Mouse (Mus musculus) kidney, embryonic 14.5 days (tissue): ENCODE measurements around the gene Dock6. TPM values are rescaled to one million over a fixed set of nuclear protein-coding genes. Genes with fewer than 3 reads are reported as not detected.
"Not testable (repeated sequence)": the region's sequence is repeated elsewhere in the genome, so short reads cannot be mapped to it uniquely, and the experiment has no call there.

Experiments used
- ATAC-seq: fragments of 200-750 bp; cut with Nextera tagmentation; 2 replicates; pipeline ENCODE4 v1.8.0; 2017; ENCODE audit warnings: moderate number of reproducible peaks, mild to moderate bottlenecking, moderate TSS enrichment, moderate library complexity; ENCODE audit not compliant: low FRiP score, low TSS enrichment
- H3K27ac ChIP-seq: fragments of 300-500 bp; sonication (generic); 2 replicates; pipeline ENCODE4 v1.5.1; 2014; ENCODE audit warnings: low read depth, mild to moderate bottlenecking, low read length, moderate library complexity, mixed read lengths
- H3K27me3 ChIP-seq: fragments of 300-500 bp; sonication (generic); 2 replicates; pipeline ENCODE4 v1.6.1; 2014; ENCODE audit warnings: mild to moderate bottlenecking, low read length; ENCODE audit not compliant: control insufficient read depth, insufficient read depth
- H3K36me3 ChIP-seq: fragments of 300-500 bp; sonication (generic); 2 replicates; pipeline ENCODE4 v1.6.1; 2014; ENCODE audit warnings: low read length, mixed read lengths; ENCODE audit not compliant: control insufficient read depth, insufficient read depth
- H3K4me1 ChIP-seq: fragments of 300-500 bp; sonication (generic); 2 replicates; pipeline ENCODE4 v1.6.1; 2014; ENCODE audit warnings: low read length, mixed read lengths; ENCODE audit not compliant: control insufficient read depth, insufficient read depth
- H3K4me2 ChIP-seq: fragments of 300-500 bp; sonication (generic); replicated peaks from 2 replicates; pipeline ENCODE4 v1.6.1; 2014; ENCODE audit warnings: low read depth, mild to moderate bottlenecking, low read length
- H3K4me3 ChIP-seq: fragments of 300-500 bp; sonication (generic); 2 replicates; pipeline ENCODE4 v1.5.1; 2014; ENCODE audit warnings: mild to moderate bottlenecking, low read length
- H3K9ac ChIP-seq: fragments of 300-500 bp; sonication (generic); 2 replicates; pipeline ENCODE4 v1.6.1; 2014; ENCODE audit warnings: low read depth, mild to moderate bottlenecking, low read length, moderate library complexity
- H3K9me3 ChIP-seq: fragments of 300-500 bp; sonication (generic); 2 replicates; pipeline ENCODE4 v1.6.1; 2016; ENCODE audit warnings: low read length; ENCODE audit not compliant: control insufficient read depth
- WGBS: fragments of 180-500 bp; shearing (Covaris S2); extraction: QIAGEN DNeasy Blood & Tissue Kit; methylation state at CpG from one replicate; pipeline ENCODE4 v1.1.7; 2014; 5-methylcytosine and 5-hydroxymethylcytosine counted together
- polyA plus RNA-seq: library from polyadenylated mRNA; unstranded; fragments of >200 nt; fragmentation: Nextera tagmentation; extraction: Ambion mirVana; gene quantifications from 2 replicates; pipeline ENCODE4 v1.2.1, GENCODE M21; 2014

The Dock6 gene
- polyA plus RNA-seq, 1 experiment from 2014 or later = 39.7 TPM

DNA sequence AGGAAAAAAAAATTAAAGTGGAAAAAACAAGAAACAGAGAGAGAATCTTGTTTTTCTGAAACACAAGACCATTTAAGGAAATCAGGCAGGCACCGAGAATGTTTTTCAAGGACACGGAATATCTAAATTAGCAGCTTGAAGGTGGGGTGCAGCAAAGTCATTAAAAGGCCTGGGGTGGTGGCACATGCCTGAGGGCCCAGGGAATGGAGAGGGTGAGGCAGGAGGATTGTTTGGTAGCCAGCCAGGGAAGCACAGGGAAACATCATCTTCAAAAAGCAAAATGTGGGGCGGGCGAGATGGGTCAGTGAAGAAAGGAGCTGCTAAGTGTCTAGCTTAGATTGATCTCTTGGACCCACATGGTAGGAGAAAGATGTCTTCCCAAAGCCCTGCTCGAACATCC, 64.8 kb downstream of the Dock6 start:
- Histone ChIP-seq H3K4me2 (no peak overlapping the region), H3K27ac (no peak overlapping the region), H3K4me3 (no peak overlapping the region), H3K27me3 (no peaks in the 10 kb centered on the region), H3K9me3 (no peaks in the 10 kb centered on the region), H3K36me3 (peaks cover 77% of the 10 kb centered on the region), H3K9ac (no peak overlapping the region), H3K4me1 (peaks cover 9% of the 10 kb centered on the region; the same call in 1 of the 2 replicates)
- ATAC-seq = no peak
- 57% methylated on average over 5 of the region's 5 CpGs for WGBS

DNA sequence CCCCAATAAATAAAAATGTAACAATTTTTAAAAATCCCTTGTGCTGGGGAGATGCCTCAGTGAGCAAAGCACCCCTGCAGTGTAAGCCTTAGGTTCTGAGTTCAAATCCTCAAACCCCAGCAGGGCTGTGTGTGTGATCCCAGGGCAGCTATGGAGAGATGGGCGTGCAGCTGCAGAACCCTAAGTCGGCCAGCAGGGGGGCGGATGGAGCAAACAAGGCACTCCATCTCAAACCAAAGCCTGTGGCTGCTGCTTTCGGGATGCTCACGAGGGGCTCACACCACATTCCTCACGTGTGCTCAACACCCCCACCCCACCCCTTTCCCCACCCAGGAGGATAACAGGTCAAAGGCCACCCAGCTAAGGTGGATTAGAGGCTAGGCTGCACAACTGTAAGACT, 65.5 kb downstream of the Dock6 start:
- H3K9ac ChIP-seq = no peak overlapping the region
- peak overlapping the region; percentile 30; the same call in 1 of the 2 replicates for H3K27ac ChIP-seq
- no peaks in the 10 kb centered on the region for H3K9me3 ChIP-seq
- no peaks in the 10 kb centered on the region for H3K27me3 ChIP-seq
- 0 out of 2 replicates have a peak, but pooled peaks cover 6% of the 10 kb centered on the region for H3K4me1 ChIP-seq
- no peak overlapping the region for H3K4me2 ChIP-seq
- ATAC-seq = peak; percentile 58
- 14% methylated on average over 6 of the region's 6 CpGs for WGBS
- H3K36me3 ChIP-seq = peaks cover 74% of the 10 kb centered on the region
- no peak overlapping the region for H3K4me3 ChIP-seq

DNA sequence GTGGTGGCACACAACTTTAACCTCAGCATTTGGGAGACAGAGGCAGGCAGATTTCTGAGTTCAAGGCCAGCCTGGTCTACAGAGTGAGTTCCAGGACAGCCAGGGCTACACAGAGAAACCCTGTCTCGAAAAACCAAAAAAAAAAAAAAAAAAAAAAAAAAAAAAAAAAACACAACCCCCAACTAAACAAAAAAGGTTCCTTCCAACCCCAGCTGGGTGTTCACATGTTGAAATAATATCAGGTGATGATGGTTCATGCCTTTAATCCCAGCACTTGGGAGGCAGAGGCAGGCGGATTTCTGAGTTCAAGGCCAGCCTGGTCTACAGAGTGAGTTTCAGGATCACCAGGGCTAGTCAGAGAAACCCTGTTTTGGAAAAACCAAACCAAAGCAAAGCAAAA, 66.1 kb downstream of the Dock6 start:
- not testable (repeated sequence) for H3K27ac ChIP-seq, ATAC-seq, H3K9ac ChIP-seq, H3K4me3 ChIP-seq, H3K9me3 ChIP-seq, H3K27me3 ChIP-seq, H3K4me1 ChIP-seq, H3K4me2 ChIP-seq
- 76% methylated on average over 1 of the region's 2 CpGs for WGBS
- peaks cover 69% of the 10 kb centered on the region for H3K36me3 ChIP-seq

DNA sequence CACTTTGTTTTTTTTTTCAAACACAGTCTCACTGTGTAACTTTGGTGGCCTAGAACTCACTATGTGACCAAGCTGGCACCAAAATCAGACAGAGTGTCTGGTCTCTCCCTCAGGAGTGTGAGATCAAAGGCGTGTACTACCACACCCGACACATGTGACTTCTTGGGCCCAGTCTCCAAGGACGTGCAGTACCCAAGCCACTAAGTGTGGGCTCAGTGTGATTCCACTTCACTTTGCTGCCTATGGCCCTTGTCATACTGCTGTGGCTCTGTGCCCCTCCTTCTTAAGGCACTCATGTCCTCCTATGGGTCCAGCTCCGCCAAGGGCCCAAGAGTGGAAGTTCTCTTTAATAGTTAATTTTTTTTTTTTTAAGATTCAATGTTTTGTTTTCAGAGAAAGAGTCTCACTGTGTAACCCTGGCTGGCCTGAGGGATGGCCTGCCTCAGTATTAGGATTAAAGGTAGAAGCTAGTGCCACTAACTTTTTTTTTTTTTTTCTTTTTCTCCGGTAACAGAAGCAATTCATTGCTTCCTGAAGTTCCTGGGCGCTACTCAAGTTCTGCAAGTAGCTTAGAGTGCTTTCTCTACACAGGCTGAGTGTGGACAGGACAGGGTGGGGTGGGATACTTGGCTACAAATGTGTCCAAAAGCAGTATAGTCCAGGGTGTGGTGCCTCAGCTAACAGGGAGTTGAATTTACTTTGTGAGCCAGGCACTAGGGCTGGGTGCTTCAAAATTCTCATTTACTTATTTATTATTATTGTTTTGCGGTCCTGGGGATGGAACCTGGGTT, 67.7 kb downstream of the Dock6 start:
- H3K27me3 ChIP-seq = no peaks in the 10 kb centered on the region
- no peak overlapping the region for H3K4me3 ChIP-seq
- no peak for ATAC-seq
- H3K9me3 ChIP-seq = no peaks in the 10 kb centered on the region
- H3K4me1 ChIP-seq = 0 out of 2 replicates have a peak, but pooled peaks cover 6% of the 10 kb centered on the region
- WGBS = 87% methylated on average over 7 of the region's 7 CpGs
- H3K36me3 ChIP-seq = peaks cover 72% of the 10 kb centered on the region
- no peak overlapping the region for H3K9ac ChIP-seq
- H3K4me2 ChIP-seq = no peak overlapping the region
- no peak overlapping the region for H3K27ac ChIP-seq

DNA sequence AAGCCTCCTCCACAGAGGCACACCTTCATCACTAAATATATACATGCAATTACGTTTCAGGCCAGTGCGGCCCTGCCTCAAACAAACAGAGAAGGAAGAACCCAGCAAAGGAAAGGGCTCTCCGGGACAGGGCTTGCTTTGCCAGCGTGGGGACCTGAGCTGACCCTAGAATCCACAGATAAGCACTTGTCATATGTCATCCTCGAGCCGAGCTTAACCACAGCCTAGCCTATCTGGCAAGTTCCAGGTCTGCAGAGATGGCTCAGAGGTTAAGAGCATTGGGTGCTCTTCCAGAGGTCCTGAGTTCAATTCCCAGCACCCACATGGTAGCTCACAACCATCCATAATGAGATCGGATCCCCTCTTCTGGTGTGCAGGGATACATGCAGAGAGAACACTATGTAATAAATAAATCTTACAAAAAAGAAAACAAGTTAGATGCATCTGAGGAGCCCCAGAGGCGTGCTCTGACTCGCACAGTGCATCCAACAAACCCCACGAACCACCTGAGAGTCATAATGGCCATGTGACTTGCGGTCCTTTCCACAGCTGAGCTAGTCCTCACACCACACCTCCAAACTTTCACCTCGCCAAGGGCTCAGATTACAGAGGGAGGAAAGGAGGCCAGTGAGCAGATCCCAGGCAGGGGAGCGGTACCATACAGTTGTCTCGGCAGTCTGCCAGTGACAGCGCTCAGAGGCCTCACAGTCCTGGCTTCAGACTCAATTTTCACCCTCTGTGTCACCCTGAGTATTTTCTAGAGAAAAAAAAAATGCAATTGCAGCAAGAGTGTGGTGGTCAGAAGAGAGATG, 70.6 kb downstream of the Dock6 start:
- Histone ChIP-seq H3K27ac (no peak overlapping the region), H3K9ac (no peak overlapping the region), H3K9me3 (no peaks in the 10 kb centered on the region), H3K4me1 (no peaks in the 10 kb centered on the region), H3K4me2 (no peak overlapping the region), H3K36me3 (peaks cover 72% of the 10 kb centered on the region), H3K27me3 (no peaks in the 10 kb centered on the region), H3K4me3 (no peak overlapping the region)
- peak; percentile 15; the same call in 1 of the 2 replicates for ATAC-seq
- WGBS = 58% methylated on average over 15 of the region's 15 CpGs

DNA sequence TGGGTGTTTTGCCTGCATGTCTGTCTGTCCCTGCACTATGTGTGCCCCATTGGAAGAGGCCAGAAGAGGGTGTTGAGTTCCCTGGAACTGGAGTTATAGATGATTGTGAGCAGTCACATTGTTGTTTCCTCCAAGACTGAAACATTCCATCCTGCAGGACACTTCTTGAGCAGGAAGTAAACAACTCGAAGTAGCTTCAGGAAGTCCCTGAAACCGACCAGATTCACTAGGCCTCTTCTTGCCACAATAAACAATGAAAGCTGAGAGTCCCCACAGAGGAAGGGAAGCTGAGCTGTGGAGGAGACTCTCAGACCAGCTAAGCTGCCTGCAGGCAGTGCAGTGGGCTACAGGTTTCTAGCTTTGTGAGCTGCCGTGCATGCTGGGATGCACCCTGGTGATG, 74.7 kb downstream of the Dock6 start:
- ATAC-seq = no peak
- Histone ChIP-seq H3K4me3 (no peak overlapping the region), H3K36me3 (peaks cover 76% of the 10 kb centered on the region), H3K4me2 (no peak overlapping the region), H3K4me1 (no peaks in the 10 kb centered on the region), H3K9ac (no peak overlapping the region), H3K27ac (no peak overlapping the region), H3K27me3 (no peaks in the 10 kb centered on the region), H3K9me3 (no peaks in the 10 kb centered on the region)
- 92% methylated on average over 3 of the region's 3 CpGs for WGBS

DNA sequence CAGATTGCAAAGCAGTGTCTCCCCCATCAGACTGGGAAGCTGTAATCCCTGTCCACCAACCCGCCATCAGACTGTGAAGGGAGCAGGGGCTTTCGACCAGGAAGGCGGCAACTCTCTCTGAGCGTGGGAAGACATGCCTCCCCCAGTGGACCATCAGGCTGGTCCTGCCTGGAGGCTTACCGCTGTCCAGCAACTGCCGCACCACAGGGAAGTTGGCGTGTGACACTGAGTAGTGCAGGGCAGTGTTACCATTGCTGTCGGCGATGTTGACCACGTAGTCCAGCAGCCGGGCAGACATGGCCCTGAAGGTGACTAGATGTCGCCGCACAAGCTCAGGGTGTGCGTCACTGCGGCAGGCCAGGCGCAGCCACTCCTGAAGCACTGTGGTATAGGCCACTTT, 78.1 kb downstream of the Dock6 start:
- Histone ChIP-seq H3K27ac (no peak overlapping the region), H3K9ac (no peak overlapping the region), H3K4me3 (no peak overlapping the region), H3K9me3 (no peaks in the 10 kb centered on the region), H3K27me3 (no peaks in the 10 kb centered on the region), H3K4me1 (no peaks in the 10 kb centered on the region), H3K4me2 (no peak overlapping the region), H3K36me3 (peaks cover 73% of the 10 kb centered on the region)
- 93% methylated on average over 16 of the region's 16 CpGs for WGBS
- no peak for ATAC-seq

DNA sequence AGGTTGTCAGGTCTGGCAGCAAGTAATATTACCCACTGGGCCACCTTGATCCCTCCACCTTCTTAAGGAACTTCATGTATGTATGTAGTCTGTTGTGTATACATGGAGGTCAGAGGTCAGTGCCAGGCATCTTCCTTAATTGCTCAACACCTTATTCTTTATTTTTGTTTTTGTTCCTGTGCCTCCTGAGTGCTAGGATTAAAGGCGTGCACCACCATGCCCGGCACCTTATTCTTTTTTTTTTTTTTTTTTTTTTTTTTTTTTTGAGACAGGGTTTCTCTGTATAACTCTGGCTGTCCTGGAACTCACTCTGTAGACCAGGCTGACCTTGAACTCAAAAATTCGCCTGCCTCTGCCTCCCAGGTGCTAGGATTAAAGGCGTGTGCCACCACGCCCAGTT, 79.0 kb downstream of the Dock6 start:
- ATAC-seq, H3K27ac ChIP-seq, H3K4me1 ChIP-seq, H3K27me3 ChIP-seq, H3K4me2 ChIP-seq, H3K4me3 ChIP-seq, H3K9ac ChIP-seq, H3K9me3 ChIP-seq: not testable (repeated sequence)
- peaks cover 73% of the 10 kb centered on the region for H3K36me3 ChIP-seq
- 83% methylated on average over 5 of the region's 5 CpGs for WGBS
